Mouse (Mus musculus): ENCODE measurements around the gene Slc25a48.

- TF ChIP-seq CTCF (IDR thresholded peaks at IDR 0.05; ENCODE audit: low read depth, low read length) (no peak), TAL1 (conservative IDR thresholded peaks at IDR 0.05; ENCODE audit: low read depth, low read length) (no peak), POLR2AphosphoS5 (IDR thresholded peaks at IDR 0.05; ENCODE audit: insufficient replicate concordance, low read depth, low read length) (no peak)
These were observed 6.0 kb downstream of the Slc25a48 start for GRCm38 (mm10) chr13:56444112-56444511.
